Mouse (Mus musculus): ENCODE data around the gene Hs3st2. TPM values are rescaled to one million over a fixed set of nuclear protein-coding genes. Genes with fewer than 3 reads are reported as not detected.
A peak's percentile ranks its signal among the peaks of the same experiment; 100 is the strongest.
"Not testable (repeated sequence)": the region's sequence is repeated elsewhere in the genome, so short reads cannot be mapped to it uniquely, and the experiment has no call there.

The Hs3st2 gene
- polyA plus RNA-seq (2015; fragmentation: Nextera tagmentation; extraction: Ambion mirVana) = 1.3 TPM in 2 replicates

DNA sequence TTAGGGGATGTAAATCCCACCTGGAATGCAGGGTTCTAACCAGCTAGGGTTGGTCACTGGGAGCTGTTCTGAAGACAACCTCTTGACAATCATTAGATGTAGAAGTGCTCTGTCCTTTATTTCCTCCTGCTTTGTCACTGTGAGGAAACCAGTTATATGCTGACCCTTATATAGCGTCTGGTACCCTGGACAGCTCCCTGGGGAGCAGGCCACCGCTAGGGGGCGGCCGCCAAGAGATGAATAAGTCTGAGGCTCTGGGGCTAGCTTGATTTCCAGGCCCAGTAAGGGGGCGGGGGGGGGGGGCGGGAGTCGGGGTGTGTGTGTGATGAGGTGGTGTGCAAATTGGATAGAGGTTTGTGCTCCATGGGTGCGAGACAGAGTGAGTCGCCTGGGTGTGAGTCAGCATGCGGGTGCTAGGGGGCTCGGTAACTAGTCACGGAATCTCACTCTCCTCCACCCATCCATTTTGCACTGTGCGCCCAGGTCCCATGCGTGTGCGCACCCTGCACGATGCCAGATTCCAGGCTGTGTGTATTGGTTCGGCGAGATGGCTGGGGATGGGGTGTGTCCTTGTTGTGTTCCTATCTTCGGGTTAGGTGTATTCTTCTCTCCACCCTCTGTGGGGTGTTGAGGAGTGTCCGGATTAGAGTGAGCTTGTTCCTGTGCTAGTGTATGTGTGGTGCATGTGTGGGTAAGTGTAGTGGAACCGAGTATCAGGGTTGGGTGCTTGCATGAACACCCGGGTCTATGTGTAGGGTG is at the start of gene Hs3st2:
Gene Hs3st2, plus strand, starts transcription at position 635 of the 759 bp plus-strand sequence.
- H3K27ac ChIP-seq = no peak within 1 kb of the TSS
- ATAC-seq (ENCODE audit: insufficient read depth, low FRiP score, low read depth) = peak; percentile 43

DNA sequence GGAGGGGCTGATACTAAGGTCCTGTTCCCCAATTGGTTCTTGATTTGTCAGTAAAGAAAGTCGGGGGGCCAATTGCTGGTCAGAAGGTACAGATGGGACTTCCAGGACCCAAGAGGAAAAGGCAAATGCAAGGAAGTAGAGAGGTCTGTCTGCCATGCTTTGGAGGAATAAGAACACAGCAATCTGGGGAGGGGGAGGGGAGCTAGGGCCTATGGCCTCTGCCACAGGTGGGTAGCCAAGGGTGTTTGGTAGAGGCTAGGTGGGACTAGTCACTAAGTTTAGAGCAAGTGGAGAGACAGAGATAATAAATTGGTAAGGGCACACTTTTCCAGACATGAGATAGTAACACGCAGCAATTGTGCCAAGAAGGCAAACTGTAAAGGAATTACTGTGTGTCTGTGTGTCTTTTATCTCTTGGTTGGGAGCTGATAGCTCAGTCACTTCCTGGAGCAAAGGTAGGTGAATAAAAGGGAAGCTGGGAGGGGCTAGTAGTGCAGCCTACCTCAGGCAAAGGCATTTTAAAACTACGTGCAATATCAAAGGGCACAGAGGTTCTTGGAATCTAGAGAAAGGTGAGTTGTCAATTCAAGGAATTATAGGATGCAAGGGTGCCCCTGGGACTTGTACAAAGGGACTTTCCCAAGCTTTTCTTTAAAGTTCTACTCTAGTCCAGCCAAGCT is 43.2 kb upstream of the Hs3st2 start:
- no peak overlapping the region for H3K9ac ChIP-seq
- no peaks in the 10 kb centered on the region for H3K9me3 ChIP-seq
- no peak overlapping the region for H3K4me3 ChIP-seq (replicated peaks)
- no peaks in the 10 kb centered on the region for H3K4me1 ChIP-seq
- peak; percentile 65; the same call in 1 of the 2 replicates for ATAC-seq (ENCODE audit: insufficient read depth, low FRiP score, low read depth)
- no peaks in the 10 kb centered on the region for H3K36me3 ChIP-seq
- H3K27me3 ChIP-seq (replicated peaks) = no peaks in the 10 kb centered on the region
- no peak overlapping the region for H3K27ac ChIP-seq
- 69% methylated on average over 3 of the region's 3 CpGs for WGBS
- no peak overlapping the region for H3K4me2 ChIP-seq

More for the DNA sequence above, at the start of gene Hs3st2:
- H3K4me3 ChIP-seq (replicated peaks) = peak within 1 kb of the TSS; percentile 23
- no peaks in the 10 kb centered on the region for H3K9me3 ChIP-seq
- no peaks in the 10 kb centered on the region for H3K36me3 ChIP-seq
- H3K4me1 ChIP-seq = peaks cover 6% of the 10 kb centered on the region; the same call in 1 of the 2 replicates
- peak within 1 kb of the TSS; percentile 52 for H3K4me2 ChIP-seq
- peaks cover 33% of the 10 kb centered on the region for H3K27me3 ChIP-seq (replicated peaks)
- no peak within 1 kb of the TSS for H3K9ac ChIP-seq
- 4% methylated on average over 20 of the region's 22 CpGs for WGBS

DNA sequence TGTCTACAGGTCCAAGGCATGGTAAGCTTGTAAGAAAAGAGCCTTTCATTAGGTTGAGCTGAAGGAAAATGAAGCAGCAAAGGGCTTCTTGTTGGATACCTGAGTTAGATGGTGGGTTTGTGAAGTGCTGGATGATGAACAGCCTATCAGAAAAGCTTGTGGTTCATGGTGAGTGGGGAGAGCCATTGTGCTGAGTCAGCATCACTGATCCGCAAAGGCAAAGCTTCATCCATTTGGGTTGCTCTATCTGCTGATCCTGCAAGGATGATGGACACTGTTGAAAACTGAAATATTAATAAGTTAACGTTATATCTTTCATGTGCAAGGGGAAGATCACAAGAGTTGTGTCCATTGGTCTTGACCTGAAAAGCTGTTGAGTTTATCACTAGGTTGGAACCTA is 40.0 kb upstream of the Hs3st2 start:
- 83% methylated on average over 2 of the region's 2 CpGs for WGBS
- H3K9ac ChIP-seq = no peak overlapping the region
- no peaks in the 10 kb centered on the region for H3K36me3 ChIP-seq
- H3K4me2 ChIP-seq = no peak overlapping the region
- H3K9me3 ChIP-seq = no peaks in the 10 kb centered on the region
- no peak for ATAC-seq (ENCODE audit: insufficient read depth, low FRiP score, low read depth)
- no peak overlapping the region for H3K4me3 ChIP-seq (replicated peaks)
- no peaks in the 10 kb centered on the region for H3K27me3 ChIP-seq (replicated peaks)
- no peak overlapping the region for H3K27ac ChIP-seq
- no peaks in the 10 kb centered on the region for H3K4me1 ChIP-seq

DNA sequence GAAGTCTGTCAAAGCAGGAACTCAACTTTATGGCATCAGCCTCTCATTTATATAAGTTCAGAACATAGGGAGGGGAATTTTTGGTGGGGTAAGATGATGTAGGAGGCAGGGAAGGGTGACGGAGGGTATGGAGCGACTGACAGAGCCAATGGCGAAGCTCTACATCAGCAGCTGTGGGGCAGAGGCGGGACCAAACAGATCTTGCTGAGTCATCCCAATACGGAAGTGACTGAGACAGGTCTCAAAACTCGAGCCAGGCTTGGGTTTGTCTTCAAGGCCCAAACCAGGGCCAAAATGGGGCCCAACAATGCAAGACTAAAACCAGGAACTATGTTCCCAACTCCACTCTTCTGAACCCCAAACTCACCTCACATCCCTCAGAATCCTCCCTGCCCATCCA is 30.2 kb upstream of the Hs3st2 start:
- not testable (repeated sequence) for H3K36me3 ChIP-seq; ATAC-seq (ENCODE audit: insufficient read depth, low FRiP score, low read depth); H3K4me3 ChIP-seq (replicated peaks); H3K27me3 ChIP-seq (replicated peaks); H3K9ac ChIP-seq; H3K4me1 ChIP-seq; H3K9me3 ChIP-seq; H3K4me2 ChIP-seq; H3K27ac ChIP-seq
- WGBS = 87% methylated on average over 6 of the region's 6 CpGs

DNA sequence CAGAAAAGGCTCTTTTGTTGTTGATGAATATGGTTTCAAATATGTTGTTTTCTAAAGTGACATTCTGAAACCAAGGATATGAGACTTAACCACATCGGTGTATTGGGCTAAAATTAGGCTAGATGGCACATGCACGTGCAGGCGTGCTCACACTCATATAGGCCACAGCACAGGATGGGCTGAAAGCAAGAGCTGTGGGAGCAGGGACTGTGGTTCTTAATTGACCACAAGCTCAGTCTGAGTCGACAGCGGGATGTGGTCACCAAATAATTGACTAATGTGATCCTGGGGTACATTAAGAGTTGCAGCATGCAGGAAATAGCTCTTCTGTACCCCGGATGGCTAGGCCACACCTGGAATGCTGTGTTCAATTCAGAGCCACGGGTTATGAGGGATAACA is 26.1 kb upstream of the Hs3st2 start:
- Histone ChIP-seq H3K9ac (no peak overlapping the region), H3K9me3 (no peaks in the 10 kb centered on the region), H3K36me3 (no peaks in the 10 kb centered on the region), H3K4me3 (replicated peaks) (no peak overlapping the region), H3K4me2 (no peak overlapping the region), H3K27ac (no peak overlapping the region), H3K27me3 (replicated peaks) (no peaks in the 10 kb centered on the region), H3K4me1 (no peaks in the 10 kb centered on the region)
- WGBS = 79% methylated on average over 7 of the region's 7 CpGs
- ATAC-seq (ENCODE audit: insufficient read depth, low FRiP score, low read depth) = no peak

DNA sequence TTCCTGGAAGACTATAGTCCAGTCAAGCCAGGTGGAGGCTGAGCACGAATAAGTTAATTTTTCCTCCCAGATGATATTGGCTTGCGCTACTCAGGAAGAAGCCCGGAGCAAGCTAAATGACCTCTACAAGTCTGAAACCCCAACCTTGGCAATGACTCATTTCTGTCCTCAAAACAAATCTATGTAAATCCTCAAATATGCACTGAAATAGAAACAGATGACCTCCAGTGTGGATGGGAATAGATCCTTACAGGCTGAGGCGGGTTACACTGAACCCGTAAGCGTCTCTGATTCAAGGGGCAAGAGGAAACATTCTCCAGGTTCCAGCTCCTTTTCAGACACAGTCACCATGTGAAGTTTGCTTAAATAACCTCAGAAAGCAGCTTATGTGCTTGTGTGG is 24.5 kb upstream of the Hs3st2 start:
- no peaks in the 10 kb centered on the region for H3K36me3 ChIP-seq
- H3K9me3 ChIP-seq = no peaks in the 10 kb centered on the region
- ATAC-seq (ENCODE audit: insufficient read depth, low FRiP score, low read depth) = no peak
- H3K27ac ChIP-seq = no peak overlapping the region
- H3K4me1 ChIP-seq = no peaks in the 10 kb centered on the region
- 78% methylated on average over 6 of the region's 6 CpGs for WGBS
- H3K4me2 ChIP-seq = no peak overlapping the region
- no peak overlapping the region for H3K4me3 ChIP-seq (replicated peaks)
- H3K27me3 ChIP-seq (replicated peaks) = no peaks in the 10 kb centered on the region
- H3K9ac ChIP-seq = no peak overlapping the region

DNA sequence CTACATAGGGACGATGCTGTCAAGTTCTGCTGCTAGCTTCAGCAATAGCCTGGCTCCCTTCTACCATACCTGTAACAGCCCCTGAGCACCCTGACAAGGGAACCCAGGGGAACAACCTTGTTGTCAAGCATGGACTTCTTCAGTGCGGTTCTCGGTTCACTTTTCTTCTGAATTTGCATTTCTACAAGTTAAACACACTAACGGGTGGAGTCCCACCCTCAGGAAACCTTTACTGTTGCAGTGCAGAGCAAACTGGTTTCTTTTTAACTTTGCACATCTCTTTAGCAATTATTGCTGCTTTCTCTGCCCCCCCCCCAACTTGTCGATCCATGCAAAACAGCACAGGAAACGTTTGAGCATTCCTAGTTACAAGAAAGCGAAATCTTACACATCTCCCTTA is 19.7 kb upstream of the Hs3st2 start:
- no peak overlapping the region for H3K9ac ChIP-seq
- no peak overlapping the region for H3K27ac ChIP-seq
- H3K4me1 ChIP-seq = no peaks in the 10 kb centered on the region
- no peak overlapping the region for H3K4me3 ChIP-seq (replicated peaks)
- no peaks in the 10 kb centered on the region for H3K36me3 ChIP-seq
- ATAC-seq (ENCODE audit: insufficient read depth, low FRiP score, low read depth) = no peak
- WGBS = 79% methylated on average over 7 of the region's 7 CpGs
- H3K4me2 ChIP-seq = no peak overlapping the region
- H3K9me3 ChIP-seq = no peaks in the 10 kb centered on the region
- H3K27me3 ChIP-seq (replicated peaks) = no peaks in the 10 kb centered on the region

DNA sequence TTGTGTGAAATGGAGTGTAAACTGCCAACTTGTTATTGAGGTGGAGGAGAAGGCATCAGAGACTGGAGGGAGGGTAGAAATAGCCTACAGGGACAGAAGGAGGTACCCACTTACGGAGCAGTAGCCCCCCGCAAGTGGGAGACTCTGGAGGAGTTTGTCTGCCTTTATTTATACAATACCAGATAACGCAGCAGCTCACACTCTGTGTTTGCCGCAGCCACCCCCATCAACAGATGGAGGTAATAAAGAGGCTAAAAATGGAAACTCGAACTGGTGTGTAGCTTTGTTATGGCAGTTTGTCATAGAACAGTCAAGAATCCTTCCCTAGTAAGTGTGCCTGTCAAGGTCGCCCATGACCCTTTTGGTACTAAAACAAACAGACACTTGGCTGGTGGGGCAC is 16.2 kb upstream of the Hs3st2 start:
- Histone ChIP-seq H3K27me3 (replicated peaks) (no peaks in the 10 kb centered on the region), H3K4me1 (no peaks in the 10 kb centered on the region), H3K27ac (no peak overlapping the region), H3K4me2 (no peak overlapping the region), H3K9ac (no peak overlapping the region), H3K9me3 (no peaks in the 10 kb centered on the region), H3K36me3 (no peaks in the 10 kb centered on the region), H3K4me3 (replicated peaks) (no peak overlapping the region)
- 35% methylated on average over 6 of the region's 6 CpGs for WGBS
- no peak for ATAC-seq (ENCODE audit: insufficient read depth, low FRiP score, low read depth)

DNA sequence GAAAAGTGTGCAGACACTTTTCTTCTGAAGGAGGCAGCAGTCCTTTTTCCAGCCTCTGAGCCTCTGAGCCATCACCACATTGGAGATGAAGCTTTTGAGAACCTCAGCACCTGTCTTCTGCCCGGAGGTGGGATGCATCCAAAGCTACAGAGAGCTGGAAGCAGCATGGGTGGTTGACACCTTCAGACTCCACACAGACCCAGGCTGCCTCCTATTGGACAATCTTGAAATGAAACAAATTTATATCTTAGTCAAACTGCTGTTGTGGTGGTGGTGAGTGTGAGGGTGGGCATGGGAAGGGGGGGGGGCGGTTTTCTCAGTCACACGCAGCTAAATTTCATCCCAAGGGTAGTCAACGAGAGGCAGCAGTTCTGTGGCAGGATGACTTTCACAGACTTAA is 12.7 kb upstream of the Hs3st2 start:
- Histone ChIP-seq H3K27me3 (replicated peaks) (no peaks in the 10 kb centered on the region), H3K36me3 (no peaks in the 10 kb centered on the region), H3K9me3 (no peaks in the 10 kb centered on the region), H3K4me2 (no peak overlapping the region), H3K4me1 (no peaks in the 10 kb centered on the region), H3K27ac (no peak overlapping the region), H3K9ac (no peak overlapping the region), H3K4me3 (replicated peaks) (no peak overlapping the region)
- WGBS = 79% methylated on average over 4 of the region's 4 CpGs
- ATAC-seq (ENCODE audit: insufficient read depth, low FRiP score, low read depth) = no peak

DNA sequence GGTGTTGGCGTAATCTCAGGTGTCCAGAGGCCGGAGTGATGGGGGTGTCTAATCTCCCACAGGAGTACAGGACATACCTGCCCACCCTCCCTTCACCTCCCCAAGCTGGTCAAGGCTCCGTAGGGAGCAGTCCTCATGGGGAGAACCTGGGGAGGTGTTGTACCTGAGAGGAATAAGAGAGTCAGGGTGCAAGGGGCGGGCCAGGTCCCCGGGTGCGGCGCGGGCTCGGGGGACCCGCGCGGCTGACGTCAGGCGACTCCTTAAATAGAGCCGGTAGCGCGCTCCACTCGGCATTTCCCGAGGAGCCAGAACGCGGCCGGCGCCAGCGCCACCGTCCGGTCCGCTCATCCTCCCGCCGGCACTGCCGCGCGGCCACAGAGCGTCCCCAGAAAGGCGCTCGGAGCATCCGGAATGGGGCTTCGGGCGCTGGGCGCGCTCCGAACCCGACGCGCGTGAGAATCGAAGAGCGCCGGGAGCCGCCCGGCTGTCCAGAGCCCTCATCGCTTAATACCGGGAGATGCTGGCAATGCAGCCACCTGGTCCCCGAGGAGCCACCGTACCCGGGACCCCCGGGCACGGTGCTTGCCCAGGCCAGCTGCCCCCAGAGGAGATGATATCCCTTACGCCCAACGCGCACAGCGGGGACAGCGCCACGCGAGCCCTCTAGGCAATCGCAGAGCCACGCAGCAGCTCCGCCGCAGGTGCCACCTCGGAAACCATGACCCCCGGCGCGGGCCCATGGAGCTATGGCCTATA is 503 bp downstream of the Hs3st2 start:
- 0 out of 2 replicates have a peak, but pooled peaks have one; percentile 14 for ATAC-seq (ENCODE audit: insufficient read depth, low FRiP score, low read depth)
- Histone ChIP-seq H3K27me3 (replicated peaks) (peaks cover 33% of the 10 kb centered on the region), H3K9ac (no peak overlapping the region), H3K4me1 (peaks cover 6% of the 10 kb centered on the region; the same call in 1 of the 2 replicates), H3K27ac (no peak overlapping the region), H3K36me3 (no peaks in the 10 kb centered on the region), H3K4me2 (peak overlapping the region; percentile 52), H3K4me3 (replicated peaks) (peak overlapping the region; percentile 23), H3K9me3 (no peaks in the 10 kb centered on the region)
- 2% methylated on average over 72 of the region's 72 CpGs for WGBS

DNA sequence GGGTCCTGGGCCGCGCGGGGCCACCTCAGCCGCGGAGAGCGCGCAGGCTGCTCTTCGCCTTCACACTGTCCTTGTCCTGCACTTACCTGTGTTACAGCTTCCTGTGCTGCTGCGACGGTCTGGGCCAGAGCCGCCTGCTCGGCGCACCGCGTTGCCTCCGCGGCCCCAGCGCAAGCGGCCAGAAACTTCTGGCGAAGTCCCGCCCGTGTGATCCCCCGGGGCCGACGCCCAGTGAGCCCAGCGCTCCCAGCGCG is 1.0 kb downstream of the Hs3st2 start:
- WGBS = under 1% methylated on average over 28 of the region's 28 CpGs
- peak overlapping the region; percentile 23 for H3K4me3 ChIP-seq (replicated peaks)
- no peak overlapping the region for H3K27ac ChIP-seq
- peaks cover 33% of the 10 kb centered on the region for H3K27me3 ChIP-seq (replicated peaks)
- H3K4me1 ChIP-seq = peaks cover 6% of the 10 kb centered on the region; the same call in 1 of the 2 replicates
- no peak overlapping the region for H3K9ac ChIP-seq
- no peaks in the 10 kb centered on the region for H3K9me3 ChIP-seq
- peak overlapping the region; percentile 52 for H3K4me2 ChIP-seq
- no peaks in the 10 kb centered on the region for H3K36me3 ChIP-seq
- ATAC-seq (ENCODE audit: insufficient read depth, low FRiP score, low read depth) = no peak

DNA sequence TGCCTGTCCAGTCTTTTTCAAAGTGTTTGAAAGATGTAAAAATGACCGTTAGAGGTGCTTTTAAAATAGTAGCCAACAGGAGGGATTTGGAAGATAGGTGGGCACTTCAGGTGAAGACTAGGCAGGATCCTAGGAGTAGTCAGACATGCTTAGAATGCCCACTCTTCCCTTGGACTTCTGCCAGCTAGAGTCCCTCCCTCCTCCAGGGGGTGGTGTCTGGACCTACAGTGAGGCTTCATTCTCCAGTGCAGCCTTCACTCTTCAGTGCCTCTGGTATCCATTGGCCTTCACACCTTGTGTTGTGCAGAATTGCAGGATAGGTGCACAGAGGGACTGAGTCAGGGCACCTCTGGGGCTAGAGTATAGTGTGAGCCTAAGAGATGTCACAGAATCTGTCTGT is 2.2 kb downstream of the Hs3st2 start:
- Histone ChIP-seq H3K9ac (no peak overlapping the region), H3K9me3 (no peaks in the 10 kb centered on the region), H3K4me2 (no peak overlapping the region), H3K36me3 (no peaks in the 10 kb centered on the region), H3K4me1 (peaks cover 6% of the 10 kb centered on the region; the same call in 1 of the 2 replicates), H3K4me3 (replicated peaks) (no peak overlapping the region), H3K27me3 (replicated peaks) (peaks cover 33% of the 10 kb centered on the region), H3K27ac (no peak overlapping the region)
- ATAC-seq (ENCODE audit: insufficient read depth, low FRiP score, low read depth) = no peak
- WGBS = 66% methylated on average over 1 of the region's 1 CpGs

All from stomach, embryonic 15.5 days (tissue).